Mouse (Mus musculus) embryonic facial prominence, embryonic 15.5 days (tissue): ENCODE data around the gene Fam160b1. TPM values are rescaled to one million over a fixed set of nuclear protein-coding genes. Genes with fewer than 3 reads are reported as not detected.

Source experiments
- ATAC-seq: fragments of 200-750 bp; cut with Nextera tagmentation; 2 replicates; pipeline ENCODE4 v1.8.0; 2017; ENCODE audit warnings: low read depth, moderate TSS enrichment; ENCODE audit not compliant: insufficient number of reproducible peaks, low FRiP score, low TSS enrichment
- H3K27ac ChIP-seq: fragments of 300-500 bp; sonication (generic); replicated peaks from 2 replicates; pipeline ENCODE4 v1.5.1; 2015; ENCODE audit warnings: mild to moderate bottlenecking, inconsistent platforms
- H3K27me3 ChIP-seq: fragments of 300-500 bp; sonication (generic); 2 replicates; pipeline ENCODE4 v1.6.1; 2015; ENCODE audit warnings: inconsistent platforms
- H3K36me3 ChIP-seq: fragments of 300-500 bp; sonication (generic); 2 replicates; pipeline ENCODE4 v1.6.1; 2015; ENCODE audit warnings: mild to moderate bottlenecking, inconsistent platforms
- H3K4me1 ChIP-seq: fragments of 300-500 bp; sonication (generic); 2 replicates; pipeline ENCODE4 v1.6.1; 2015; ENCODE audit warnings: inconsistent platforms
- H3K4me2 ChIP-seq: fragments of 300-500 bp; sonication (generic); replicated peaks from 2 replicates; pipeline ENCODE4 v1.6.1; 2015; ENCODE audit warnings: mild to moderate bottlenecking, inconsistent platforms
- H3K4me3 ChIP-seq: fragments of 300-500 bp; sonication (generic); replicated peaks from 2 replicates; pipeline ENCODE4 v1.5.1; 2015; ENCODE audit warnings: mild to moderate bottlenecking, inconsistent platforms
- H3K9ac ChIP-seq: fragments of 300-500 bp; sonication (generic); 2 replicates; pipeline ENCODE4 v1.6.1; 2015; ENCODE audit warnings: inconsistent platforms
- H3K9me3 ChIP-seq: fragments of 300-500 bp; sonication (generic); replicated peaks from 2 replicates; pipeline ENCODE4 v1.6.1; 2016; ENCODE audit warnings: inconsistent platforms
- WGBS: fragments of 180-500 bp; shearing (Covaris S2); methylation state at CpG from one replicate; pipeline ENCODE4 v1.1.7; 2015; 5-methylcytosine and 5-hydroxymethylcytosine counted together
- polyA plus RNA-seq: library from polyadenylated mRNA; unstranded; fragments of >200 nt; fragmentation: Nextera tagmentation; extraction: Ambion mirVana; gene quantifications from 2 replicates; pipeline ENCODE4 v1.2.1, GENCODE M21; 2015

Gene Fam160b1
- polyA plus RNA-seq, 1 experiment from 2014 or later: 16.3 TPM

GRCm38 (mm10) chr19:57344678-57345077 is 15.8 kb upstream of the Fam160b1 start:
- no peak overlapping the region for H3K27ac ChIP-seq
- ATAC-seq: no peak
- no peaks in the 10 kb centered on the region for H3K4me1 ChIP-seq
- WGBS: 79% methylated on average over 1 of the region's 1 CpGs
- 0 out of 2 replicates have a peak, but pooled peaks cover 5% of the 10 kb centered on the region for H3K9me3 ChIP-seq
- no peak overlapping the region for H3K4me2 ChIP-seq
- H3K27me3 ChIP-seq: no peaks in the 10 kb centered on the region
- H3K4me3 ChIP-seq: no peak overlapping the region
- H3K36me3 ChIP-seq: no peaks in the 10 kb centered on the region
- H3K9ac ChIP-seq: no peak overlapping the region

- Histone ChIP-seq H3K36me3 (no peaks in the 10 kb centered on the region), H3K4me3 (no peak overlapping the region), H3K4me2 (no peak overlapping the region), H3K27ac (no peak overlapping the region), H3K27me3 (no peaks in the 10 kb centered on the region), H3K4me1 (peaks cover 15% of the 10 kb centered on the region), H3K9ac (no peak overlapping the region), H3K9me3 (0 out of 2 replicates have a peak, but pooled peaks cover 5% of the 10 kb centered on the region)
- ATAC-seq: no peak
These were observed 11.4 kb upstream of the Fam160b1 start for GRCm38 (mm10) chr19:57349096-57349495.

GRCm38 (mm10) chr19:57352337-57352935 is 8.0 kb upstream of the Fam160b1 start:
- peaks cover 33% of the 10 kb centered on the region for H3K4me1 ChIP-seq
- H3K9ac ChIP-seq: no peak overlapping the region
- peak overlapping the region; percentile 39 for H3K27ac ChIP-seq
- WGBS: 30% methylated on average over 12 of the region's 12 CpGs
- H3K9me3 ChIP-seq: no peaks in the 10 kb centered on the region
- no peak overlapping the region for H3K4me3 ChIP-seq
- no peak overlapping the region for H3K4me2 ChIP-seq
- H3K36me3 ChIP-seq: no peaks in the 10 kb centered on the region
- 0 out of 2 replicates have a peak, but pooled peaks have one; percentile 17 for ATAC-seq
- no peaks in the 10 kb centered on the region for H3K27me3 ChIP-seq

GRCm38 (mm10) chr19:57353228-57353627 is 7.3 kb upstream of the Fam160b1 start:
- Histone ChIP-seq H3K9ac (no peak overlapping the region), H3K4me3 (no peak overlapping the region), H3K27ac (peak overlapping the region; percentile 39; the same call in 1 of the 2 replicates), H3K27me3 (no peaks in the 10 kb centered on the region), H3K9me3 (no peaks in the 10 kb centered on the region), H3K4me1 (peaks cover 36% of the 10 kb centered on the region), H3K36me3 (no peaks in the 10 kb centered on the region), H3K4me2 (no peak overlapping the region)
- ATAC-seq: no peak
- WGBS: 83% methylated on average over 10 of the region's 10 CpGs

GRCm38 (mm10) chr19:57354050-57354449 is 6.4 kb upstream of the Fam160b1 start:
- no peak overlapping the region for H3K9ac ChIP-seq
- no peak overlapping the region for H3K4me3 ChIP-seq
- no peaks in the 10 kb centered on the region for H3K9me3 ChIP-seq
- H3K36me3 ChIP-seq: no peaks in the 10 kb centered on the region
- WGBS: 91% methylated on average over 11 of the region's 11 CpGs
- no peak for ATAC-seq
- H3K27ac ChIP-seq: no peak overlapping the region
- H3K27me3 ChIP-seq: no peaks in the 10 kb centered on the region
- H3K4me2 ChIP-seq: no peak overlapping the region
- H3K4me1 ChIP-seq: peaks cover 42% of the 10 kb centered on the region

- Histone ChIP-seq H3K4me3 (no peak overlapping the region), H3K4me2 (no peak overlapping the region), H3K4me1 (peaks cover 45% of the 10 kb centered on the region), H3K9me3 (no peaks in the 10 kb centered on the region), H3K36me3 (no peaks in the 10 kb centered on the region), H3K27me3 (no peaks in the 10 kb centered on the region), H3K9ac (no peak overlapping the region), H3K27ac (peak overlapping the region; percentile 52; the same call in 1 of the 2 replicates)
- no peak for ATAC-seq
- WGBS: 67% methylated on average over 6 of the region's 6 CpGs
These were observed 5.8 kb upstream of the Fam160b1 start for GRCm38 (mm10) chr19:57354715-57355114.

- no peaks in the 10 kb centered on the region for H3K27me3 ChIP-seq
- H3K4me2 ChIP-seq: no peak overlapping the region
- H3K9ac ChIP-seq: no peak overlapping the region
- peak overlapping the region; percentile 52 for H3K27ac ChIP-seq
- H3K9me3 ChIP-seq: no peaks in the 10 kb centered on the region
- H3K4me1 ChIP-seq: peaks cover 51% of the 10 kb centered on the region
- H3K36me3 ChIP-seq: no peaks in the 10 kb centered on the region
- H3K4me3 ChIP-seq: no peak overlapping the region
- WGBS: 53% methylated on average over 16 of the region's 16 CpGs
- 0 out of 2 replicates have a peak, but pooled peaks have one; percentile 37 for ATAC-seq
These were observed 4.8 kb upstream of the Fam160b1 start for GRCm38 (mm10) chr19:57355451-57356251.

- no peak overlapping the region for H3K4me3 ChIP-seq
- no peak for ATAC-seq
- H3K9me3 ChIP-seq: no peaks in the 10 kb centered on the region
- no peaks in the 10 kb centered on the region for H3K27me3 ChIP-seq
- no peaks in the 10 kb centered on the region for H3K36me3 ChIP-seq
- peak overlapping the region; percentile 52 for H3K27ac ChIP-seq
- no peak overlapping the region for H3K4me2 ChIP-seq
- H3K4me1 ChIP-seq: peaks cover 51% of the 10 kb centered on the region
- H3K9ac ChIP-seq: no peak overlapping the region
- WGBS: 56% methylated on average over 7 of the region's 7 CpGs
These were observed 4.2 kb upstream of the Fam160b1 start for GRCm38 (mm10) chr19:57356273-57356672.

GRCm38 (mm10) chr19:57357244-57357643 is 3.2 kb upstream of the Fam160b1 start:
- ATAC-seq: no peak
- H3K4me2 ChIP-seq: no peak overlapping the region
- no peaks in the 10 kb centered on the region for H3K9me3 ChIP-seq
- H3K27ac ChIP-seq: no peak overlapping the region
- peaks cover 49% of the 10 kb centered on the region for H3K4me1 ChIP-seq
- H3K9ac ChIP-seq: no peak overlapping the region
- no peaks in the 10 kb centered on the region for H3K36me3 ChIP-seq
- H3K27me3 ChIP-seq: no peaks in the 10 kb centered on the region
- 79% methylated on average over 6 of the region's 6 CpGs for WGBS
- H3K4me3 ChIP-seq: no peak overlapping the region

GRCm38 (mm10) chr19:57357811-57358210 is 2.7 kb upstream of the Fam160b1 start:
- Histone ChIP-seq H3K9me3 (no peaks in the 10 kb centered on the region), H3K27me3 (no peaks in the 10 kb centered on the region), H3K4me3 (no peak overlapping the region), H3K4me1 (peaks cover 48% of the 10 kb centered on the region), H3K4me2 (no peak overlapping the region), H3K27ac (peak overlapping the region; percentile 7; the same call in 1 of the 2 replicates), H3K36me3 (no peaks in the 10 kb centered on the region), H3K9ac (no peak overlapping the region)
- WGBS: 85% methylated on average over 5 of the region's 5 CpGs
- ATAC-seq: no peak

- WGBS: 76% methylated on average over 12 of the region's 12 CpGs
- Histone ChIP-seq H3K9me3 (no peaks in the 10 kb centered on the region), H3K4me3 (no peak overlapping the region), H3K36me3 (no peaks in the 10 kb centered on the region), H3K4me1 (peaks cover 48% of the 10 kb centered on the region), H3K9ac (no peak overlapping the region), H3K4me2 (no peak overlapping the region), H3K27me3 (no peaks in the 10 kb centered on the region), H3K27ac (peak overlapping the region; percentile 7; the same call in 1 of the 2 replicates)
- ATAC-seq: no peak
These were observed 2.2 kb upstream of the Fam160b1 start for GRCm38 (mm10) chr19:57358322-57358721.
